Mouse (Mus musculus): Measurements from ENCODE around the gene Cfh.
"Not testable (repeated sequence)": the region's sequence is repeated elsewhere in the genome, so short reads cannot be mapped to it uniquely, and the experiment has no call there.

The Cfh gene

GRCm38 (mm10) chr1:140183664-140184063, at the start of gene Cfh:
Gene Cfh, minus strand, starts transcription at chr1:140183764.
- not testable (repeated sequence) for DNase-seq (ENCODE audit: low spot score in 2 of 2)

- DNase-seq (ENCODE audit: low spot score in 2 of 2) = no peak
Observed at GRCm38 (mm10) chr1:140226673-140227072, 43.1 kb upstream of the Cfh start.

- no peak for DNase-seq (ENCODE audit: low spot score in 2 of 2)
Observed at GRCm38 (mm10) chr1:140225221-140225620, 41.7 kb upstream of the Cfh start.

GRCm38 (mm10) chr1:140205329-140205728, 21.8 kb upstream of the Cfh start:
- DNase-seq (ENCODE audit: low spot score in 2 of 2) = no peak

- not testable (repeated sequence) for DNase-seq (ENCODE audit: low spot score in 2 of 2)
Observed at GRCm38 (mm10) chr1:140188500-140188899, 4.9 kb upstream of the Cfh start.

- DNase-seq (ENCODE audit: low spot score in 2 of 2) = peak; percentile 88 to 89
Observed at GRCm38 (mm10) chr1:140183208-140183607, 356 bp downstream of the Cfh start.

GRCm38 (mm10) chr1:140180125-140180524, 3.4 kb downstream of the Cfh start:
- peak in 1 of 2 experiments; percentile 19 for DNase-seq (ENCODE audit: low spot score in 2 of 2)

- no peak for DNase-seq (ENCODE audit: low spot score in 2 of 2)
Observed at GRCm38 (mm10) chr1:140175442-140175841, 8.1 kb downstream of the Cfh start.

GRCm38 (mm10) chr1:140171581-140172154, 11.9 kb downstream of the Cfh start:
- DNase-seq (ENCODE audit: low spot score in 2 of 2) = no peak

GRCm38 (mm10) chr1:140158970-140159369, 24.6 kb downstream of the Cfh start:
- DNase-seq (ENCODE audit: low spot score in 2 of 2) = no peak

- no peak for DNase-seq (ENCODE audit: low spot score in 2 of 2)
Observed at GRCm38 (mm10) chr1:140069471-140069870, 114.1 kb downstream of the Cfh start.
